Mouse (Mus musculus) testis, adult 2 months (tissue): ENCODE results near the gene Swt1.

Experiments used
- CTCF ChIP-seq: fragments of 200-500 bp; IDR thresholded peaks from 2 replicates; pipeline ENCODE4 v1.5.1; 2012; ENCODE audit warnings: low read depth, mild to moderate bottlenecking, inconsistent platforms, low read length, moderate library complexity; ENCODE audit not compliant: control insufficient read depth, insufficient read depth, insufficient replicate concordance
- POLR2A ChIP-seq: fragments of 200-500 bp; IDR thresholded peaks from 2 replicates; pipeline ENCODE4 v1.6.1; 2012; ENCODE audit warnings: low read depth, mild to moderate bottlenecking, inconsistent platforms, low read length, moderate library complexity; ENCODE audit not compliant: control insufficient read depth

- TF ChIP-seq CTCF (no peak), POLR2A (no peak)
Measured at GRCm38 (mm10) chr1:151345863-151346195, 82.4 kb downstream of the Swt1 start.
